Mouse (Mus musculus): ENCODE data around the gene Kcnj9. TPM values are rescaled to one million over a fixed set of nuclear protein-coding genes. Genes with fewer than 3 reads are reported as not detected.
A peak's percentile ranks its signal among the peaks of the same experiment; 100 is the strongest.

Gene Kcnj9
- polyA plus RNA-seq, 1 experiment from 2014 or later = 4.1 TPM

GRCm38 (mm10) chr1:172349504-172349903, 20.4 kb upstream of the Kcnj9 start:
- Histone ChIP-seq H3K27me3 (no peaks in the 10 kb centered on the region), H3K36me3 (no peaks in the 10 kb centered on the region), H3K9me3 (no peaks in the 10 kb centered on the region), H3K4me3 (no peak overlapping the region), H3K4me1 (replicated peaks) (peaks cover 28% of the 10 kb centered on the region), H3K9ac (peak overlapping the region; percentile 13; the same call in 1 of the 2 replicates), H3K27ac (replicated peaks) (peak overlapping the region; percentile 79), H3K4me2 (peak overlapping the region; percentile 24)
- 0 out of 2 replicates have a peak, but pooled peaks have one; percentile 1 for ATAC-seq (ENCODE audit: low FRiP score, low read depth)
- 38% methylated on average over 5 of the region's 5 CpGs for WGBS

- ATAC-seq (ENCODE audit: low FRiP score, low read depth) = no peak
- H3K27ac ChIP-seq (replicated peaks) = no peak overlapping the region
- 85% methylated on average over 12 of the region's 12 CpGs for WGBS
- peaks cover 25% of the 10 kb centered on the region for H3K4me1 ChIP-seq (replicated peaks)
- no peak overlapping the region for H3K4me2 ChIP-seq
- no peaks in the 10 kb centered on the region for H3K9me3 ChIP-seq
- H3K36me3 ChIP-seq = no peaks in the 10 kb centered on the region
- no peak overlapping the region for H3K4me3 ChIP-seq
- no peaks in the 10 kb centered on the region for H3K27me3 ChIP-seq
- H3K9ac ChIP-seq = no peak overlapping the region
These were observed 18.3 kb upstream of the Kcnj9 start for GRCm38 (mm10) chr1:172347382-172347781.

DNA sequence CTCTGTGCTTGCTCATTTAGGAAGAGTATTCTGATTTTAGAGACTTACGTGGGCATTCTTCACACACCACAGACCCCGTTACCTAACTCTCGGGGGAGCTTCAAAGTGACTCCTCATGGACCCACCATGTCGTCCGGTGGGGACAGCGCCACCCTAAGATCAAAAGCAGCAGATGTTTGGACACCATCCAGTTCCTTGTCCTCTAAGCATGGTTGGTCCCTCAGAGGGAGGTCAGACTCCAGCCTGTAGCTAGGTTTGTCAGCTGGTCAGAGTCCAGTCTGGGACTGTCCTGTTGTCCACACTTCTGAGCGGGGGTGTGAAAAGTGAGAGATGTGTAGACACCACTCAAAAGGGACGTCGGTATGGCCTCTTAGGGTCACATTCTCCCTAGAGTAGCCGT, 17.6 kb upstream of the Kcnj9 start:
- no peak for ATAC-seq (ENCODE audit: low FRiP score, low read depth)
- Histone ChIP-seq H3K27ac (replicated peaks) (no peak overlapping the region), H3K27me3 (0 out of 2 replicates have a peak, but pooled peaks cover 1% of the 10 kb centered on the region), H3K4me3 (no peak overlapping the region), H3K9ac (no peak overlapping the region), H3K4me2 (no peak overlapping the region), H3K36me3 (no peaks in the 10 kb centered on the region), H3K9me3 (no peaks in the 10 kb centered on the region), H3K4me1 (replicated peaks) (peaks cover 25% of the 10 kb centered on the region)
- WGBS = 79% methylated on average over 10 of the region's 10 CpGs

- no peak for ATAC-seq (ENCODE audit: low FRiP score, low read depth)
- H3K4me2 ChIP-seq = 0 out of 2 replicates have a peak overlapping the region, but pooled peaks have one; percentile 74
- peaks cover 10% of the 10 kb centered on the region for H3K27me3 ChIP-seq
- H3K36me3 ChIP-seq = no peaks in the 10 kb centered on the region
- H3K27ac ChIP-seq (replicated peaks) = peak overlapping the region; percentile 75
- H3K9me3 ChIP-seq = no peaks in the 10 kb centered on the region
- WGBS = 82% methylated on average over 7 of the region's 7 CpGs
- H3K4me3 ChIP-seq = no peak overlapping the region
- peaks cover 21% of the 10 kb centered on the region for H3K4me1 ChIP-seq (replicated peaks)
- no peak overlapping the region for H3K9ac ChIP-seq
These were observed 15.7 kb upstream of the Kcnj9 start for GRCm38 (mm10) chr1:172344820-172345219.

DNA sequence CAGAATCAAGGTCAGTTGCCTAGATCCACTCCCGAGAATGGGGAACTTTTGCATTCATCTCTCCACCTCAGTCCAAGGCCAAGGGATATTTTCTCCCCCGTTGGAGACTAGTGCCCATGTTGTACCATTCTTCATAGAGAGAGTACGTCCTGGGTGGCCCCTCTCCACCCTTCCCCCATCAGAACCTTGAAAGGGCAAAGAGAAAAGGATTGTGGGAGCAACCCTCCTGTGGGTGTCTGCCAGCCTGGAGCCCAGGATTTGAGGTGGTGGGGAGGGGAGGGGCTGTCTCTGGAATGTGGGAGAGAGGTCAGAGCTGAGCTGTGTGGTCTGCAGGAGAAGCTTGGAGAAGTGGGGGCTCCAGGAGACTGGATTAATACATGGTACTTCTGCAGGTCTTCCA, 14.8 kb upstream of the Kcnj9 start:
- H3K4me2 ChIP-seq = peak overlapping the region; percentile 74
- H3K4me3 ChIP-seq = no peak overlapping the region
- H3K9me3 ChIP-seq = no peaks in the 10 kb centered on the region
- ATAC-seq (ENCODE audit: low FRiP score, low read depth) = no peak
- H3K36me3 ChIP-seq = no peaks in the 10 kb centered on the region
- H3K9ac ChIP-seq = no peak overlapping the region
- peaks cover 16% of the 10 kb centered on the region for H3K4me1 ChIP-seq (replicated peaks)
- peaks cover 10% of the 10 kb centered on the region for H3K27me3 ChIP-seq
- WGBS = 32% methylated on average over 3 of the region's 3 CpGs
- peak overlapping the region; percentile 75 for H3K27ac ChIP-seq (replicated peaks)

GRCm38 (mm10) chr1:172342729-172343128, 13.6 kb upstream of the Kcnj9 start:
- Histone ChIP-seq H3K4me3 (peak overlapping the region; percentile 46), H3K9ac (no peak overlapping the region)
- WGBS = 65% methylated on average over 3 of the region's 3 CpGs

GRCm38 (mm10) chr1:172341386-172341785, 12.3 kb upstream of the Kcnj9 start:
- Histone ChIP-seq H3K36me3 (no peaks in the 10 kb centered on the region), H3K4me2 (peak overlapping the region; percentile 74), H3K9me3 (no peaks in the 10 kb centered on the region), H3K27me3 (peaks cover 10% of the 10 kb centered on the region), H3K9ac (peak overlapping the region; percentile 23; the same call in 1 of the 2 replicates), H3K27ac (replicated peaks) (peak overlapping the region; percentile 75), H3K4me1 (replicated peaks) (peaks cover 15% of the 10 kb centered on the region), H3K4me3 (peak overlapping the region; percentile 46)
- WGBS = 16% methylated on average over 10 of the region's 10 CpGs
- no peak for ATAC-seq (ENCODE audit: low FRiP score, low read depth)

More at GRCm38 (mm10) chr1:172342729-172343128, 13.6 kb upstream of the Kcnj9 start:
- Histone ChIP-seq H3K36me3 (no peaks in the 10 kb centered on the region), H3K9me3 (no peaks in the 10 kb centered on the region), H3K4me2 (peak overlapping the region; percentile 74), H3K4me1 (replicated peaks) (peaks cover 20% of the 10 kb centered on the region), H3K27me3 (peaks cover 10% of the 10 kb centered on the region), H3K27ac (replicated peaks) (peak overlapping the region; percentile 75)
- peak; percentile 91 for ATAC-seq (ENCODE audit: low FRiP score, low read depth)

DNA sequence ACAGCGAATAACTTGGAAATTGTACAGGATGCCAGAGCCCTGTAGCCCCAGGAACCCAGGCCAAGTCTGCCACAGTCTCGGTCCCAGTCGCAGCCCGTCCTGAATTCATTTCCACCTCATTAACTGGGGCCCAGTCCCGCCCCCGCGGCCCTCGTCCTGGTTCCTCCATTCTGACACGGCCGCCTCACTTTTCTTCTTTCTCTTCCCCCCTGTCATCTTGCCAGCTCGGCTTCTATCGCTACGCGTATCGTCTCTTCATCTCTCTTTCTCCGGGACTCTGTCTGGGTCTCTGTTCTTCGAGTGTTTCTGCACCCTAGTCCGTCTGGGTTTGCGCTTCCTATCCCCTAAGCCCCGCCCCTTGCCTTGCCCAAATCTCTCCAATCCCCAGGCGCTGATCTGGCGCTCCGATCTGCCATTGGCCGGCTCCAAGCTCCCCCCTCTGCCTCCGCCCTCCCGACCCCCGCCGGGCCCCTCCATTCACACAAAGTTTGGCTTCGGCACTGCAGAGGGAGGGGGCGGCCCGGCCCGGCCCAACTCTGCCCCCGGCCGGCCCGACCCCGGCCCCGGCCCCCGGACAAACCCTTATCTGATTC, 11.7 kb upstream of the Kcnj9 start, which contains the start of gene Kcnj10:
TSS of gene Kcnj10 (plus strand) at position 482 of the 593 bp plus-strand sequence.
- peak; percentile 87 for ATAC-seq (ENCODE audit: low FRiP score, low read depth)
- no peaks in the 10 kb centered on the region for H3K36me3 ChIP-seq
- H3K4me3 ChIP-seq = peak within 1 kb of the TSS; percentile 46
- WGBS = 2% methylated on average over 38 of the region's 38 CpGs
- H3K9me3 ChIP-seq = no peaks in the 10 kb centered on the region
- H3K27me3 ChIP-seq = peaks cover 10% of the 10 kb centered on the region
- H3K9ac ChIP-seq = peak within 1 kb of the TSS; percentile 23
- peaks cover 15% of the 10 kb centered on the region for H3K4me1 ChIP-seq (replicated peaks)
- H3K27ac ChIP-seq (replicated peaks) = peak within 1 kb of the TSS; percentile 75
- peak within 1 kb of the TSS; percentile 74 for H3K4me2 ChIP-seq

- H3K4me1 ChIP-seq (replicated peaks) = peaks cover 15% of the 10 kb centered on the region
- H3K4me2 ChIP-seq = no peak overlapping the region
- 31% methylated on average over 2 of the region's 2 CpGs for WGBS
- H3K27ac ChIP-seq (replicated peaks) = no peak overlapping the region
- H3K27me3 ChIP-seq = peaks cover 10% of the 10 kb centered on the region
- ATAC-seq (ENCODE audit: low FRiP score, low read depth) = no peak
- H3K4me3 ChIP-seq = no peak overlapping the region
- no peaks in the 10 kb centered on the region for H3K36me3 ChIP-seq
- H3K9ac ChIP-seq = no peak overlapping the region
- no peaks in the 10 kb centered on the region for H3K9me3 ChIP-seq
These were observed 8.5 kb upstream of the Kcnj9 start for GRCm38 (mm10) chr1:172337411-172338185.

GRCm38 (mm10) chr1:172335804-172336203, 6.7 kb upstream of the Kcnj9 start:
- H3K4me3 ChIP-seq = no peak overlapping the region
- ATAC-seq (ENCODE audit: low FRiP score, low read depth) = no peak
- H3K36me3 ChIP-seq = no peaks in the 10 kb centered on the region
- H3K27ac ChIP-seq (replicated peaks) = no peak overlapping the region
- 0 out of 2 replicates have a peak, but pooled peaks cover 2% of the 10 kb centered on the region for H3K27me3 ChIP-seq
- WGBS = 80% methylated on average over 15 of the region's 15 CpGs
- no peaks in the 10 kb centered on the region for H3K9me3 ChIP-seq
- H3K9ac ChIP-seq = no peak overlapping the region
- H3K4me2 ChIP-seq = no peak overlapping the region
- H3K4me1 ChIP-seq (replicated peaks) = peaks cover 10% of the 10 kb centered on the region

GRCm38 (mm10) chr1:172333512-172333911, 4.4 kb upstream of the Kcnj9 start:
- no peak overlapping the region for H3K9ac ChIP-seq
- no peak for ATAC-seq (ENCODE audit: low FRiP score, low read depth)
- WGBS = 18% methylated on average over 3 of the region's 3 CpGs

GRCm38 (mm10) chr1:172332925-172333324, 3.8 kb upstream of the Kcnj9 start:
- peaks cover 20% of the 10 kb centered on the region for H3K4me1 ChIP-seq (replicated peaks)
- H3K36me3 ChIP-seq = no peaks in the 10 kb centered on the region
- H3K4me2 ChIP-seq = no peak overlapping the region
- no peaks in the 10 kb centered on the region for H3K9me3 ChIP-seq
- H3K27me3 ChIP-seq = no peaks in the 10 kb centered on the region
- H3K27ac ChIP-seq (replicated peaks) = no peak overlapping the region
- no peak for ATAC-seq (ENCODE audit: low FRiP score, low read depth)
- H3K4me3 ChIP-seq = no peak overlapping the region
- no peak overlapping the region for H3K9ac ChIP-seq
- 90% methylated on average over 2 of the region's 2 CpGs for WGBS

More at GRCm38 (mm10) chr1:172333512-172333911, 4.4 kb upstream of the Kcnj9 start:
- Histone ChIP-seq H3K4me1 (replicated peaks) (peaks cover 19% of the 10 kb centered on the region), H3K36me3 (no peaks in the 10 kb centered on the region), H3K27ac (replicated peaks) (no peak overlapping the region), H3K9me3 (no peaks in the 10 kb centered on the region), H3K4me3 (no peak overlapping the region), H3K4me2 (no peak overlapping the region), H3K27me3 (no peaks in the 10 kb centered on the region)
